Comparison of ENCODE assay signal across 9 mouse cellular contexts in the genomic region with DNA sequence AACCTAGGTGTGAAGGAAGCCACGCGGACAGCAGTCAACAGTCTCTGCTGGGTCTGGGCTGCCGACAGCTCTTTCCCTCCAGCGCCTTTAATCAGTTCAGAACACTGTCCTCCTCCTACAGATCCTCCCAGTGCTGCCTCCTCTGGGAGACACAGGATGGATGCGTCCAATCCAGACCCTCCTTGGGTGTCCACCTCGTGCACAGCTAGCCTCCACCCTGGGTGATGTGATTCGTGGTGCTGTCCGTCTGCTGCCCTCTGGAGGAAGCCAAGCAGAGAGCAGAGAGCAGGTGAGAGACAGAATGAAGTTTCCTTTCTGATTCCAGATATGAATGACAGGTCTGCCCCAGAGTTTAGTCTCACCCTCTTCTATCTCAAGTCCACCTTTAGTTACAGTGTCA. TPM values are rescaled to one million over a fixed set of nuclear protein-coding genes. Genes with fewer than 3 reads are reported as not detected.
DNase-seq lines count a peak whose midpoint lies in the region; ATAC-seq and TF ChIP-seq lines count a peak whose summit lies in the region.
"Had no signal": no experiment of that assay in that cellular context is flagged by ENCODE, and none has a peak within 500 bp of the region (broad histone marks: within the 10 kb centered on the region; RNA-seq: fewer than 3 reads in every experiment).

No protein-coding gene starts in this region.

- H3K27ac ChIP-seq in heart, embryonic 12.5 days (ENCODE audit: poor library complexity, severe bottlenecking), result no peak overlapping the region
- no peak overlapping the region for H3K27ac ChIP-seq in CH12.LX (ENCODE audit: insufficient read depth, low read depth)
- H3K27ac ChIP-seq in cortical plate, adult 2 months (ENCODE audit: insufficient read depth, low read length), result no peak overlapping the region
- no peak overlapping the region for H3K27ac ChIP-seq in intestine, embryonic 14.5 days (ENCODE audit: low read depth)
- no peak overlapping the region for H3K27ac ChIP-seq in stomach, postnatal 0 days (replicated peaks)

- H3K9ac ChIP-seq in heart, embryonic 12.5 days, result no peak overlapping the region
- no peak overlapping the region for H3K9ac ChIP-seq in CH12.LX (ENCODE audit: insufficient read depth, low read depth)
- no peak overlapping the region for H3K9ac ChIP-seq in intestine, embryonic 14.5 days (ENCODE audit: low read length)
- no peak overlapping the region for H3K9ac ChIP-seq in stomach, postnatal 0 days (ENCODE audit: low read length)

- no peak for TF ChIP-seq POLR2A in CH12.LX (IDR thresholded peaks at IDR 0.05; ENCODE audit: low read depth, low read length)
- no peak for TF ChIP-seq POLR2A in cortical plate, adult 2 months (IDR thresholded peaks at IDR 0.05; ENCODE audit: extremely low read depth, insufficient read depth, low read length)

- H3K4me2 ChIP-seq in heart, embryonic 12.5 days, result no peak overlapping the region
- no peak overlapping the region for H3K4me2 ChIP-seq in CH12.LX (ENCODE audit: insufficient read depth, low read depth, poor library complexity, severe bottlenecking)
- H3K4me2 ChIP-seq in intestine, embryonic 14.5 days (ENCODE audit: low read length), result no peak overlapping the region
- H3K4me2 ChIP-seq in stomach, postnatal 0 days (replicated peaks; ENCODE audit: low read depth), result no peak overlapping the region

- no peaks in the 10 kb centered on the region for H3K79me2 ChIP-seq in CH12.LX (replicated peaks; ENCODE audit: control insufficient read depth, extremely low read depth, insufficient read depth, poor library complexity, severe bottlenecking)

- TF ChIP-seq EP300 in CH12.LX (IDR thresholded peaks at IDR 0.05; ENCODE audit: low read length), result no peak
- TF ChIP-seq EP300 in stomach, postnatal 0 days (optimal IDR thresholded peaks at IDR 0.05), result no peak

- peak in 1 of 2 experiments; percentile 66; a peak in 2 of 4 replicates for TF ChIP-seq CTCF in CH12.LX (conservative IDR thresholded peaks at IDR 0.05 in 1 of 2, IDR thresholded peaks at IDR 0.05 in 1 of 2; ENCODE audit: low read depth in 2 of 2, low read length in 2 of 2)
- TF ChIP-seq CTCF in cortical plate, adult 2 months (IDR thresholded peaks at IDR 0.05; ENCODE audit: extremely low read depth, insufficient read depth, low read length), result peak; percentile 68
- TF ChIP-seq CTCF in stomach, postnatal 0 days (IDR thresholded peaks at IDR 0.05; ENCODE audit: low read depth), result peak; percentile 85

- no peak for ATAC-seq in heart, embryonic 12.5 days (ENCODE audit: insufficient number of reproducible peaks, low FRiP score)
- 0 out of 2 replicates have a peak, but pooled peaks have one; percentile 60 for ATAC-seq in intestine, embryonic 14.5 days (replicated peaks; ENCODE audit: low FRiP score, low TSS enrichment, low read depth)
- peak; percentile 78 for ATAC-seq in stomach, postnatal 0 days (ENCODE audit: low FRiP score, low TSS enrichment)
- no peak for ATAC-seq in megakaryocyte-erythroid progenitor cell, adult 5-6 weeks (replicated peaks; ENCODE audit: low FRiP score, low TSS enrichment, poor library complexity, severe bottlenecking)

- H3K27me3 ChIP-seq in heart, embryonic 12.5 days (replicated peaks), result peaks cover 18% of the 10 kb centered on the region
- peaks cover 88% of the 10 kb centered on the region for H3K27me3 ChIP-seq in CH12.LX (replicated peaks)
- H3K27me3 ChIP-seq in intestine, embryonic 14.5 days (replicated peaks; ENCODE audit: control insufficient read depth, insufficient read depth, low read length), result no peaks in the 10 kb centered on the region
- H3K27me3 ChIP-seq in stomach, postnatal 0 days (ENCODE audit: control insufficient read depth, insufficient read depth, low read length), result no peaks in the 10 kb centered on the region

- 24% methylated on average over 8 of the region's 8 CpGs for WGBS in heart, embryonic 12.5 days
- WGBS in intestine, embryonic 14.5 days, result 33% methylated on average over 8 of the region's 8 CpGs
- 28% methylated on average over 8 of the region's 8 CpGs for WGBS in stomach, postnatal 0 days

- 0 out of 2 replicates have a peak, but pooled peaks cover 5% of the 10 kb centered on the region for H3K9me3 ChIP-seq in heart, embryonic 12.5 days (replicated peaks)
- peaks cover 4% of the 10 kb centered on the region for H3K9me3 ChIP-seq in CH12.LX (replicated peaks; ENCODE audit: low read length)
- no peaks in the 10 kb centered on the region for H3K9me3 ChIP-seq in intestine, embryonic 14.5 days (ENCODE audit: control insufficient read depth, low read length)
- no peaks in the 10 kb centered on the region for H3K9me3 ChIP-seq in stomach, postnatal 0 days (ENCODE audit: control insufficient read depth, low read length)

- peak; percentile 48 for TF ChIP-seq RAD21 in CH12.LX (IDR thresholded peaks at IDR 0.05; ENCODE audit: low read depth, low read length)

- H3K36me3 ChIP-seq in heart, embryonic 12.5 days, result no peaks in the 10 kb centered on the region
- H3K36me3 ChIP-seq in CH12.LX (replicated peaks in 1 of 2; ENCODE audit: control insufficient read depth in 1 of 2, insufficient read depth in 1 of 2, low read length in 1 of 2), result no peaks in the 10 kb centered on the region
- no peaks in the 10 kb centered on the region for H3K36me3 ChIP-seq in intestine, embryonic 14.5 days (ENCODE audit: control insufficient read depth, insufficient read depth, low read length)
- H3K36me3 ChIP-seq in stomach, postnatal 0 days (ENCODE audit: control insufficient read depth, insufficient read depth, low read length), result no peaks in the 10 kb centered on the region

- in situ Hi-C loops in CH12.LX (cut with MboI; ENCODE audit: low pct_ligation_motif_present, low pct_unique_long_range_greater_than_20kb, low sequenced_read_pairs), result loop anchor here (10.0 kb wide), 1 partner anchor 205 kb away; no protein-coding TSS in a partner anchor

- dilution Hi-C loops in CH12.LX (cut with MboI; ENCODE audit: extremely low pct_ligation_motif_present, extremely low pct_unique_long_range_greater_than_20kb, low sequenced_read_pairs), result no loop called here

- H3K4me1 ChIP-seq in heart, embryonic 12.5 days (replicated peaks), result no peaks in the 10 kb centered on the region; the same call in 1 of the 2 replicates
- H3K4me1 ChIP-seq in CH12.LX (ENCODE audit: control insufficient read depth in 1 of 2, insufficient read depth in 2 of 2), result no peaks in the 10 kb centered on the region
- no peaks in the 10 kb centered on the region for H3K4me1 ChIP-seq in cortical plate, adult 2 months (ENCODE audit: control insufficient read depth, insufficient read depth, low read length)
- H3K4me1 ChIP-seq in intestine, embryonic 14.5 days (replicated peaks; ENCODE audit: control insufficient read depth, insufficient read depth, low read length), result no peaks in the 10 kb centered on the region
- no peaks in the 10 kb centered on the region for H3K4me1 ChIP-seq in stomach, postnatal 0 days (replicated peaks; ENCODE audit: control insufficient read depth, insufficient read depth)

- H3K4me3 ChIP-seq in heart, embryonic 12.5 days, result no peak overlapping the region
- H3K4me3 ChIP-seq in CH12.LX (replicated peaks in 1 of 3; ENCODE audit: low read depth in 2 of 3, low read length in 2 of 3, poor library complexity in 1 of 3), result no peak overlapping the region
- no peak overlapping the region for H3K4me3 ChIP-seq in cortical plate, adult 2 months (ENCODE audit: insufficient read depth, low read length)
- no peak overlapping the region for H3K4me3 ChIP-seq in intestine, embryonic 14.5 days (ENCODE audit: low read depth, low read length)
- no peak overlapping the region for H3K4me3 ChIP-seq in stomach, postnatal 0 days (ENCODE audit: low read depth, low read length)
- H3K4me3 ChIP-seq: myocyte had no signal

- peak; percentile 39 to 55 for DNase-seq in heart, adult 18-20 months
- DNase-seq in CH12.LX (ENCODE audit: extremely low read depth), result no peak
- DNase-seq in intestine, embryonic 14.5 days (ENCODE audit: low spot score), result peak; percentile 57
- peak; percentile 50 for DNase-seq in lung, postnatal 10 days
- DNase-seq in stomach, postnatal 0 days (ENCODE audit: low spot score), result peak; percentile 42

TF ChIP-seq in CH12.LX, 34 proteins besides CTCF, POLR2A, EP300 and RAD21:
- no peak for TF ChIP-seq MEF2A (IDR thresholded peaks at IDR 0.05; ENCODE audit: borderline replicate concordance, low read depth, low read length)
- TF ChIP-seq TCF12 (IDR thresholded peaks at IDR 0.05; ENCODE audit: low read depth, low read length), result no peak
- no peak for TF ChIP-seq JUN (IDR thresholded peaks at IDR 0.05; ENCODE audit: insufficient read depth, low read depth, low read length)
- TF ChIP-seq GABPA (IDR thresholded peaks at IDR 0.05; ENCODE audit: insufficient replicate concordance, low read depth, low read length), result no peak
- TF ChIP-seq ZNF384 (IDR thresholded peaks at IDR 0.05; ENCODE audit: low read depth, low read length), result no peak
- no peak for TF ChIP-seq MYC (IDR thresholded peaks at IDR 0.05; ENCODE audit: low read depth, low read length)
- peak; percentile 70 for TF ChIP-seq SMC3 (IDR thresholded peaks at IDR 0.05; ENCODE audit: low read depth, low read length)
TF ChIP-seq in CH12.LX: peak in this region for 1.

RNA-seq across cellular contexts. Expression of a gene that starts 6.1 kb away (rescaled TPM):
- total RNA-seq in heart, adult 18-20 months (2021), result 10 to 100 TPM; 20.8 to 25.6 TPM
- 10.5 and 11.3 TPM in 2 replicates for polyA plus RNA-seq in heart, embryonic 12.5 days (2016; fragmentation: Nextera tagmentation; extraction: Ambion mirVana)
- total RNA-seq in CH12.LX (2012; rRNA removed) (under 0.01 and 0.25 TPM in 2 replicates), CH12.LX (2014; rRNA removed) (not detected in 2 replicates)
- not detected in 2 replicates for polyA plus RNA-seq in CH12.LX (2012; ENCODE audit: insufficient read length, low read depth)
- polyA plus RNA-seq in cortical plate, adult 2 months (2012; rRNA removed), result 1.1 and 1.4 TPM in 2 replicates
- polyA plus RNA-seq in intestine, embryonic 14.5 days (2014; fragmentation: Nextera tagmentation; extraction: Ambion mirVana), result 103 TPM in 2 replicates
- polyA plus RNA-seq in stomach, postnatal 0 days (2015; fragmentation: Nextera tagmentation; extraction: Ambion mirVana), result 56.9 and 60.5 TPM in 2 replicates
- not detected in 2 replicates for total RNA-seq in megakaryocyte-erythroid progenitor cell, adult 5-6 weeks (2014; fragmentation: Nextera tagmentation)
- total RNA-seq in megakaryocyte-erythroid progenitor cell, adult 5-6 weeks (2017), result not detected in 2 replicates

Comparison
In these comparisons a context has a peak if more than half of its experiments do, and no peak if none do; other contexts are left out.
1. ATAC-seq: peak in intestine, embryonic 14.5 days (single experiment) and stomach, postnatal 0 days (single experiment); none in heart, embryonic 12.5 days (single experiment) and megakaryocyte-erythroid progenitor cell, adult 5-6 weeks (single experiment).